Mouse (Mus musculus) neural tube, embryonic 11.5 days (tissue): ENCODE measurements at regions not wholly inside any gene's neighbourhood (a gene's known extent, or its start where the extent isn't known, plus 50 kb on each side); places are given as distances from the start of the nearest gene placed in this dataset.

Experiments used
- ATAC-seq: fragments of 200-750 bp; cut with Nextera tagmentation; 2 replicates; pipeline ENCODE4 v1.8.0; 2017; ENCODE audit warnings: moderate number of reproducible peaks, mild to moderate bottlenecking, moderate TSS enrichment, moderate library complexity; ENCODE audit not compliant: insufficient read depth, low FRiP score, low TSS enrichment
- DNase-seq: peaks from one replicate; pipeline ENCODE4 v3.0.0-alpha.2; 2015; ENCODE audit warnings: low spot score
- H3K27ac ChIP-seq: fragments of 300-500 bp; sonication (generic); 2 replicates; pipeline ENCODE4 v1.5.1; 2014; ENCODE audit warnings: low read depth, mild to moderate bottlenecking, low read length
- H3K27me3 ChIP-seq: fragments of 300-500 bp; sonication (generic); 2 replicates; pipeline ENCODE4 v1.6.1; 2014; ENCODE audit warnings: mild to moderate bottlenecking, low read length, mixed read lengths; ENCODE audit not compliant: control insufficient read depth, insufficient read depth
- H3K36me3 ChIP-seq: fragments of 300-500 bp; sonication (generic); 2 replicates; pipeline ENCODE4 v1.6.1; 2014; ENCODE audit warnings: mild to moderate bottlenecking, low read length, moderate library complexity, mixed read lengths; ENCODE audit not compliant: control insufficient read depth, insufficient read depth
- H3K4me1 ChIP-seq: fragments of 300-500 bp; sonication (generic); 2 replicates; pipeline ENCODE4 v1.6.1; 2014; ENCODE audit warnings: low read length, mixed read lengths; ENCODE audit not compliant: control insufficient read depth, insufficient read depth
- H3K4me2 ChIP-seq: fragments of 300-500 bp; sonication (generic); 2 replicates; pipeline ENCODE4 v1.6.1; 2014; ENCODE audit warnings: low read depth, mild to moderate bottlenecking, moderate library complexity
- H3K4me3 ChIP-seq: fragments of 300-500 bp; sonication (generic); 2 replicates; pipeline ENCODE4 v1.5.1; 2014; ENCODE audit warnings: low read depth, low read length
- H3K9ac ChIP-seq: fragments of 300-500 bp; sonication (generic); 2 replicates; pipeline ENCODE4 v1.6.1; 2014; ENCODE audit warnings: mild to moderate bottlenecking, low read length
- H3K9me3 ChIP-seq: fragments of 300-500 bp; sonication (generic); 2 replicates; pipeline ENCODE4 v1.6.1; 2016; ENCODE audit warnings: low read length; ENCODE audit not compliant: control insufficient read depth
- WGBS: fragments of 180-500 bp; shearing (Covaris S2); extraction: QIAGEN DNeasy Blood & Tissue Kit; methylation state at CpG from one replicate; pipeline ENCODE4 v1.1.7; 2014; 5-methylcytosine and 5-hydroxymethylcytosine counted together

- 87% methylated on average over 5 of the region's 5 CpGs for WGBS
- no peak for DNase-seq
- ATAC-seq = no peak
- no peak overlapping the region for H3K9ac ChIP-seq
- no peak overlapping the region for H3K4me3 ChIP-seq
- no peaks in the 10 kb centered on the region for H3K4me1 ChIP-seq
- H3K27ac ChIP-seq = no peak overlapping the region
- no peak overlapping the region for H3K4me2 ChIP-seq
- no peaks in the 10 kb centered on the region for H3K9me3 ChIP-seq
- H3K27me3 ChIP-seq = no peaks in the 10 kb centered on the region
- no peaks in the 10 kb centered on the region for H3K36me3 ChIP-seq
Observed at GRCm38 (mm10) chr1:137302757-137303422, 342.6 kb upstream of the Nr5a2 start.

GRCm38 (mm10) chr1:137297780-137298569, 337.7 kb upstream of the Nr5a2 start:
- Histone ChIP-seq H3K9ac (no peak overlapping the region), H3K4me3 (no peak overlapping the region), H3K4me2 (no peak overlapping the region), H3K27ac (no peak overlapping the region), H3K4me1 (no peaks in the 10 kb centered on the region), H3K9me3 (no peaks in the 10 kb centered on the region), H3K36me3 (no peaks in the 10 kb centered on the region), H3K27me3 (no peaks in the 10 kb centered on the region)
- ATAC-seq (no peak), DNase-seq (no peak)
- WGBS = 62% methylated on average over 10 of the region's 10 CpGs

DNA sequence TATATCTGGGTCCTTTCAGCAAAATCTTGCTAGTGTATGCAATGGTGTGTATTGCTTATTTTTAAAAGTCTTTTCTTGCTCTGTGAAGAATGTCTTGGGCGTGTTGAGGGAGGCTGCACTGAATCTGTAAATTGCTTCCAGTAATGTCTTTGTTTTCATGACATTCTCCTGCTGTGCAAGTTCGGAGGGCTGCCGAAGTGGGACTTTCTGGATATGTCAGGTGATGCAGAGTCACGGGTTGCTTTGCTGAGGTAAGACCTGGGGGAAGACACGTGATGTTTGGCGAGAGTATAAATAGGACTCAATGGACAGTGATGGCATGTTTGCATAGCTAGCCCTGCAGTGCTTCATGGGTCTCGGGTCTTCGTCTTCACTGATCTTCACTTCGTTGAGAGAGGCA, 329.2 kb upstream of the Nr5a2 start:
- no peak overlapping the region for H3K4me2 ChIP-seq
- H3K9ac ChIP-seq = no peak overlapping the region
- 84% methylated on average over 9 of the region's 9 CpGs for WGBS
- DNase-seq = no peak
- H3K9me3 ChIP-seq = no peaks in the 10 kb centered on the region
- no peaks in the 10 kb centered on the region for H3K4me1 ChIP-seq
- no peak for ATAC-seq
- H3K27me3 ChIP-seq = no peaks in the 10 kb centered on the region
- H3K4me3 ChIP-seq = no peak overlapping the region
- H3K36me3 ChIP-seq = no peaks in the 10 kb centered on the region
- no peak overlapping the region for H3K27ac ChIP-seq

GRCm38 (mm10) chr1:137283291-137283690, 323.0 kb upstream of the Nr5a2 start:
- no peaks in the 10 kb centered on the region for H3K36me3 ChIP-seq
- WGBS = 65% methylated on average over 5 of the region's 5 CpGs
- H3K9me3 ChIP-seq = no peaks in the 10 kb centered on the region
- H3K4me2 ChIP-seq = no peak overlapping the region
- H3K27me3 ChIP-seq = no peaks in the 10 kb centered on the region
- H3K9ac ChIP-seq = no peak overlapping the region
- no peak for DNase-seq
- no peak overlapping the region for H3K4me3 ChIP-seq
- no peak for ATAC-seq
- no peak overlapping the region for H3K27ac ChIP-seq
- no peaks in the 10 kb centered on the region for H3K4me1 ChIP-seq

DNA sequence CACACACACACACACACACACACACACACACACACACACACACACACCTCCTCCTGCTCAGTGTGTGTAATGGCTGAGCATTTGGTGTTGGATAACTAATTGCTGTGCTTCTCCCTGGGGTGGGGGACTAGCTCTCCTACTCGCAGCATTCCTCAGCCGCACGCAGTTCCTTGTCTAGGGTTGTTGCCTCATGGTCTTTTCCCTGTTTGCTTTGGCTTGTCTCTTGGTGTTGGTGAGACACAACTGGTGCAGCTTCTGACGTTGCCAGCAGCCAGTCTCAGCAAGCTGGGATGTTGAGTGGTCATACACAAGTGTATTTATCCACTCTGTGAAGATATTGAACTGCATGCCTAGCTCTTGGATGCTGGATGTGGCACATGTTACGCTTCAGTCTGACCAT, 322.2 kb upstream of the Nr5a2 start:
- Histone ChIP-seq H3K4me3 (no peak overlapping the region), H3K4me1 (no peaks in the 10 kb centered on the region), H3K4me2 (no peak overlapping the region), H3K27me3 (no peaks in the 10 kb centered on the region), H3K36me3 (no peaks in the 10 kb centered on the region), H3K9ac (no peak overlapping the region), H3K27ac (no peak overlapping the region), H3K9me3 (no peaks in the 10 kb centered on the region)
- ATAC-seq (no peak), DNase-seq (no peak)
- 77% methylated on average over 5 of the region's 5 CpGs for WGBS

DNA sequence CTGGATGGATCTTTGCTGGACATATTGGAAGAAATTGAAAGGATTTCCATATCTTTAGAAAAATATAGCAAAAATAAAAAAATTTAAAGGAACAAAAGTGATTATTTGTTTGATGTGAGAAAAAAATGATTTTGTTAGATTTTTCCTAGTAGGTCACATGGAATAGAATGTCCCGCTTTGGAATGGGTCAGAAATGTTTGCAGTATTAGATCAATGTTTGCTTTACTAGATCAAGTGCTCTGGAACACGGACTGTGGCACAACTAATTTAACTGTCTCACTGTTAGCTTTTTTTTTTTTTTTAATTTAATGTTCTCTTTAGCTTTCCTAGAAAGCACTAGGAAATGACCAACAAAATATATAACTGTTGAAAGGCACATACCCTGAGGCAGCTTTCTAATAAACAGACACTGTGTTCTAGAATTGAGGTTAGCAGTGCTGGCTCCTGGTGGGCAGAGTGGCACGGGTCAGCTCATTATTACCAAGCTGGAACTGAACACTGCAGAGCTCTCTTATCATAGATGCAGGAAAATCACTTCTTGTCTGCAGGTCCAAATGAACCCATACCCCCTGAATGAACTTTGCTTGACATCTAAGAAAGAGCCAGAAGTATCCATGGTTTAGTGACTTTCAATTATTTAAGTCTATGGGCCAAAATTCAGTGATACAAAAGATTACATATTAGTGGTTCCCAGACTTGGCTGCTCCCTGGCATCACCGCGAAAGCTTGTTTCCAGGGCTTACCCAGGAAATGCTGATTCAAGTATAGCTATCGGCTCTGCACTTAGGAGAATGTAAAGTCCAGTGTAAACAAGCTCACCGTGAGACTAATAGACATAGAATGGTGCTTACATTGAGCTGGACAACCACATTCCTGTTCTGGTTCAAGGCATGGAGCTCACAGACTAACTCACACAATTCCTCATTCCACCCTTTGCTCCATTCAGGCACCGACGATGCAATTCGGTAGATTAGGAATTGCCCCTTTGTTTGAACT, 320.4 kb upstream of the Nr5a2 start:
- 76% methylated on average over 10 of the region's 10 CpGs for whole genome bisulfite sequencing
- Histone ChIP-seq H3K27me3 (no peaks in the 10 kb centered on the region), H3K36me3 (no peaks in the 10 kb centered on the region), H3K4me1 (no peaks in the 10 kb centered on the region), H3K4me3 (no peak overlapping the region), H3K27ac (no peak overlapping the region), H3K9ac (no peak overlapping the region), H3K9me3 (no peaks in the 10 kb centered on the region), H3K4me2 (no peak overlapping the region)
- ATAC-seq (no peak), DNase-seq (no peak)

GRCm38 (mm10) chr1:137279981-137280380, 319.7 kb upstream of the Nr5a2 start:
- Histone ChIP-seq H3K4me3 (no peak overlapping the region), H3K4me1 (no peaks in the 10 kb centered on the region), H3K9ac (no peak overlapping the region), H3K27me3 (no peaks in the 10 kb centered on the region), H3K36me3 (no peaks in the 10 kb centered on the region), H3K4me2 (no peak overlapping the region), H3K9me3 (no peaks in the 10 kb centered on the region), H3K27ac (no peak overlapping the region)
- no peak for DNase-seq
- 90% methylated on average over 2 of the region's 2 CpGs for WGBS
- no peak for ATAC-seq

- H3K4me1 ChIP-seq = no peaks in the 10 kb centered on the region
- no peak for DNase-seq
- H3K9ac ChIP-seq = no peak overlapping the region
- no peak overlapping the region for H3K27ac ChIP-seq
- no peaks in the 10 kb centered on the region for H3K36me3 ChIP-seq
- no peaks in the 10 kb centered on the region for H3K9me3 ChIP-seq
- H3K4me3 ChIP-seq = no peak overlapping the region
- H3K27me3 ChIP-seq = no peaks in the 10 kb centered on the region
- no peak overlapping the region for H3K4me2 ChIP-seq
- WGBS = 78% methylated on average over 9 of the region's 9 CpGs
- no peak for ATAC-seq
Observed at GRCm38 (mm10) chr1:137270659-137271612, 310.7 kb upstream of the Nr5a2 start.
